Mouse (Mus musculus): ENCODE measurements at regions not wholly inside any gene's neighbourhood (a gene's known extent, or its start where the extent isn't known, plus 50 kb on each side); places are given as distances from the start of the nearest gene placed in this dataset.

DNA sequence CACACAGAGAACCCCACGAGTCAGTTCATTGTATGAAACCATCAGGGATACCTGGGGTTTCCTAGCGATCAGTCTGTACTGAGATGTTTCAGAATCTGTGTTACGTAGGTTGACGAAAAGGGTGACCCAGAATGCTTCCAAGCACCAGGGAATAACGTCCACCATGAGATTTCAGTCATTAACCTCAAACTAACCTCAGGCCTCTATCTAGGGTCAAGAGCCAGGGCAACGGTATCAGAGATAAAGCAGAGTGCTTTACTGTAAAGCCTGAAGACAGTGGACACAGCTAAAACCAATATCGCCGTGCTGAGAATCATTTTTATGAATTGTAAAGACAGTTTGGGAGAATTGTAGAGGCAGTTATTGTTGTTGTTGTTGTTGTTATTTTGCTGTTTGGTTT, 52.9 kb upstream of the Errfi1 start:
- H3K4me3 ChIP-seq: no peak overlapping the region
- H3K27me3 ChIP-seq (ENCODE audit: control insufficient read depth, insufficient read depth, insufficient read length): no peaks in the 10 kb centered on the region
- no peak overlapping the region for H3K4me2 ChIP-seq (ENCODE audit: low read depth)
- TF ChIP-seq POLR2AphosphoS2 (IDR thresholded peaks at IDR 0.05; ENCODE audit: insufficient read length, low read depth): no peak
- no peak for TF ChIP-seq TCF3 (IDR thresholded peaks at IDR 0.05; ENCODE audit: insufficient read length, low read depth)
- TF ChIP-seq CEBPB (IDR thresholded peaks at IDR 0.05; ENCODE audit: insufficient read depth, poor library complexity, severe bottlenecking): no peak
- TF ChIP-seq E2F4 (IDR thresholded peaks at IDR 0.05; ENCODE audit: insufficient read depth): no peak
- TF ChIP-seq MYOD1 (IDR thresholded peaks at IDR 0.05; ENCODE audit: control insufficient read depth in 1 of 3, insufficient read length in 2 of 3, low read depth in 2 of 3): no peak
- no peak for TF ChIP-seq TCF12 (IDR thresholded peaks at IDR 0.05; ENCODE audit: insufficient read depth, poor library complexity, severe bottlenecking)
- TF ChIP-seq USF1 (IDR thresholded peaks at IDR 0.05; ENCODE audit: low read depth): no peak
- TF ChIP-seq POLR2A (IDR thresholded peaks at IDR 0.05; ENCODE audit: insufficient read length, low read depth): no peak
- no peak for TF ChIP-seq SRF (IDR thresholded peaks at IDR 0.05; ENCODE audit: control insufficient read depth, insufficient read length, low read depth)
- TF ChIP-seq REST (IDR thresholded peaks at IDR 0.05; ENCODE audit: insufficient read depth, insufficient read length): no peak
- H3K79me2 ChIP-seq (ENCODE audit: control insufficient read depth, insufficient read depth): no peaks in the 10 kb centered on the region
- no peak overlapping the region for H3ac ChIP-seq (ENCODE audit: control insufficient read depth, insufficient read length)
- no peaks in the 10 kb centered on the region for H3K36me3 ChIP-seq (ENCODE audit: control insufficient read depth, insufficient read depth)

DNA sequence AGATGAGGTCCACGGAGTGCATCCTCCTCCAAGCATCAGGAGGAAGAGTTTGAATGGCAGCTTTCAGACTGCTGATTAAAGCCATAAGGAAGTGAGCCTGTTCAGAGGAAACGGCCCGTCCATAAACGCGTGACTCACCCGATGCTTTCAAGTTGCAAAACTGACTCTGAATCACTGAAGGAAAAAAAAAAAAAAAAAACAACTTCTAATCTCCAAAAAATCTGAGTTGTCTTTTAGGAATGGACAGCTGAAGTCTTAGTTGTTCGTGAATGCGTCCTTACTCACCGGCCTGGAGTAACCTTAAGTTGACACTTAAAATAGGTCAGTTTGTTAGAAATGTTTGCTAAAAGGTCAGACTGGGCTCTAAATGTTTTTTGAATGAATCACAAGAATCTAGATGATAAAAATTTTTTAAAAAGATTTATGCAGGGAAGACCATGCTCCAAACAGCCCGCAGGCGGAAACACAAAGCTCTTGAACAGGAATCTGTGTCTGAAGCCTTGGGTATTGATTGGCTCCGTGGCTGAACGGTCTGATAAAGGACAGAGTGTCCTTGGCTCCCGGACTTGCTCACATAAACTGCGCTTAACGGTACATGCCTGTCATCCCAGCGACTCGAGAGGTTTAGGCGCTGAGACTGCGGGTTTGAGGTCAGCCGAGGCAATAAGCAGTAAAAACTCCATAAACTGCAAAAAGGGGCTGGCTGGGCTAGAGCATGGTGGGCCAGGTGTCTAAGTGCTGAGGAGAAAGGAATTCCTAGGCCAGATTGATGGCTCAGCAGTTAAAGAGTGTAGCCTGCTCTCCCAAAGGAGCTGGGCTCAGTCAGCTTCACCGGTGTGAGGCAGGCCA, 53.9 kb upstream of the Errfi1 start:
- Histone ChIP-seq H3K36me3 (ENCODE audit: control insufficient read depth, insufficient read depth) (no peaks in the 10 kb centered on the region), H3K4me2 (ENCODE audit: low read depth) (peak overlapping the region; percentile 88), H3K79me2 (ENCODE audit: control insufficient read depth, insufficient read depth) (no peaks in the 10 kb centered on the region), H3K4me3 (peak overlapping the region; percentile 4), H3K27me3 (ENCODE audit: control insufficient read depth, insufficient read depth, insufficient read length) (no peaks in the 10 kb centered on the region), H3ac (ENCODE audit: control insufficient read depth, insufficient read length) (no peak overlapping the region)
- TF ChIP-seq SRF (IDR thresholded peaks at IDR 0.05; ENCODE audit: control insufficient read depth, insufficient read length, low read depth) (no peak), MYOG (IDR thresholded peaks at IDR 0.05; ENCODE audit: control insufficient read depth in 1 of 3, insufficient read depth in 1 of 3, insufficient read length in 2 of 3, low read depth in 2 of 3) (peak in 1 of 3 experiments; percentile 59), E2F4 (IDR thresholded peaks at IDR 0.05; ENCODE audit: insufficient read depth) (no peak), POLR2A (IDR thresholded peaks at IDR 0.05; ENCODE audit: insufficient read length, low read depth) (no peak), MAX (IDR thresholded peaks at IDR 0.05; ENCODE audit: low read depth) (no peak), USF1 (IDR thresholded peaks at IDR 0.05; ENCODE audit: low read depth) (no peak), TCF3 (IDR thresholded peaks at IDR 0.05; ENCODE audit: insufficient read length, low read depth) (no peak), REST (IDR thresholded peaks at IDR 0.05; ENCODE audit: insufficient read depth, insufficient read length) (no peak), POLR2AphosphoS2 (IDR thresholded peaks at IDR 0.05; ENCODE audit: insufficient read length, low read depth) (no peak), TCF12 (IDR thresholded peaks at IDR 0.05; ENCODE audit: insufficient read depth, poor library complexity, severe bottlenecking) (peak; percentile 49), CEBPB (IDR thresholded peaks at IDR 0.05; ENCODE audit: insufficient read depth, poor library complexity, severe bottlenecking) (peak; percentile 92), MYOD1 (IDR thresholded peaks at IDR 0.05; ENCODE audit: control insufficient read depth in 1 of 3, insufficient read length in 2 of 3, low read depth in 2 of 3) (peak in 2 of 3 experiments; percentile 40 to 50)

DNA sequence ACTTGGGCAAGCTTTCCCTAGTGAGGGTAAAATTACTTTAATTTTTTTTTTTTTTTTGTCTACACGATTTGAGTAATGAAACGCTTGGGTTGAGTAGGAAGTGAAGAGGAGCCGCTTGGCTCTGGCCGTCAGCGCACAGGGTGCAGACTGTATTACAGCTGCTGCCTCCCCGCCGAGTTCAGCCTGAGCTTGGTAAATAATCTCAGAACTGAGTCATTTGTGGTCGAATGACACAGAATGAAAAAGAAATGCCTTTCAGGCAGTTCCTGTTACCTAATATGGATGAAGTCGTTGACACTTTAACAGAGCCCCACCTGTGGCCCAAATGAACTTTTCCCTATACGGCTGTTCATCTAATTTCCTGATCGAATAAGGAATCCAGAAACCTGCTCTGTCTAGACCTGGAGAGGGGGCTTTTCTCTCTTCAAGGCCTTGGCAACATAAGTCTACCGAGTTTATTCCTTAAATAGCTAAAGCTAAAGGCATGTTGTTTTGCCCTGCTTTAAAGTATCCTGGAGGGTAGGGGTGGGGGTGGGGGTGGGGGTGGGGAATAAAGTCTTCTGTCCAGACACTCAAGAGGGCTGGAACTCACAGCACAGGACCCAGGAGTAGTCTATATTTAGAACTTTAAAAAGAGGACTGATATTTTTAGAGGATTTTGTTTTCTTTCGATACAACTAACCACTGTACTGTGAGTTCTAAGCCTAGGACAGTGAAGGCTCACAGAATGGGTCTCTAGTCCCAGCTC, 54.8 kb upstream of the Errfi1 start:
- Histone ChIP-seq H3K4me2 (ENCODE audit: low read depth) (peak overlapping the region; percentile 88), H3K36me3 (ENCODE audit: control insufficient read depth, insufficient read depth) (no peaks in the 10 kb centered on the region), H3K4me3 (peak overlapping the region; percentile 4), H3K79me2 (ENCODE audit: control insufficient read depth, insufficient read depth) (no peaks in the 10 kb centered on the region), H3K27me3 (ENCODE audit: control insufficient read depth, insufficient read depth, insufficient read length) (no peaks in the 10 kb centered on the region), H3ac (ENCODE audit: control insufficient read depth, insufficient read length) (no peak overlapping the region)
- TF ChIP-seq CEBPB (IDR thresholded peaks at IDR 0.05; ENCODE audit: insufficient read depth, poor library complexity, severe bottlenecking): no peak
- TF ChIP-seq REST (IDR thresholded peaks at IDR 0.05; ENCODE audit: insufficient read depth, insufficient read length): no peak
- TF ChIP-seq POLR2A (IDR thresholded peaks at IDR 0.05; ENCODE audit: insufficient read length, low read depth): peak; percentile 39
- TF ChIP-seq E2F4 (IDR thresholded peaks at IDR 0.05; ENCODE audit: insufficient read depth): no peak
- peak; percentile 39 to 87 (median 76) for TF ChIP-seq MYOG (IDR thresholded peaks at IDR 0.05; ENCODE audit: control insufficient read depth in 1 of 3, insufficient read depth in 1 of 3, insufficient read length in 2 of 3, low read depth in 2 of 3)
- TF ChIP-seq SRF (IDR thresholded peaks at IDR 0.05; ENCODE audit: control insufficient read depth, insufficient read length, low read depth): peak; percentile 96
- TF ChIP-seq TCF12 (IDR thresholded peaks at IDR 0.05; ENCODE audit: insufficient read depth, poor library complexity, severe bottlenecking): peak; percentile 57
- TF ChIP-seq MYOD1 (IDR thresholded peaks at IDR 0.05; ENCODE audit: control insufficient read depth in 1 of 3, insufficient read length in 2 of 3, low read depth in 2 of 3): peak; percentile 31 to 95 (median 91)
- TF ChIP-seq USF1 (IDR thresholded peaks at IDR 0.05; ENCODE audit: low read depth): no peak
- no peak for TF ChIP-seq POLR2AphosphoS2 (IDR thresholded peaks at IDR 0.05; ENCODE audit: insufficient read length, low read depth)
- TF ChIP-seq MAX (IDR thresholded peaks at IDR 0.05; ENCODE audit: low read depth): no peak
- peak; percentile 74 for TF ChIP-seq TCF3 (IDR thresholded peaks at IDR 0.05; ENCODE audit: insufficient read length, low read depth)

DNA sequence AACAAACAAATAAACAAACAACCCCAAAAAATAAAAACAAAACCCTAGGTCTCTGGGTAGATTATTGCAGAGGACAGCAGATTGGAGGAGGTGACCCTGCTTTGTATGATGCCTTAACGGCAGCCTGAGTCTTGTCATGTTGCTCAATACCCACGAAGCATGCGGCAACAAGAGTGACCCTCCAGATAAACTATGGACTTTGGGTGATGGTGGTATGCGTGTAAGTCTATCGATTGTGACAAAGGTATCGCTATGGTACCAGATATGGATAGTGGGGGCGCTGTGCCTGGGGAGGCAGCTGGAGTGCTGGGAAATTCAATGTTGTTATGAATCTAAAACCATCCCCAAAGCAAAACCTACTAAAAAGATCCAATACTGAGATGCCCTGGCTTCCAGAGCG, 55.4 kb upstream of the Errfi1 start:
- Histone ChIP-seq H3K4me2 (ENCODE audit: low read depth) (peak overlapping the region; percentile 88), H3K4me3 (no peak overlapping the region), H3ac (ENCODE audit: control insufficient read depth, insufficient read length) (no peak overlapping the region), H3K79me2 (ENCODE audit: control insufficient read depth, insufficient read depth) (no peaks in the 10 kb centered on the region), H3K27me3 (ENCODE audit: control insufficient read depth, insufficient read depth, insufficient read length) (no peaks in the 10 kb centered on the region), H3K36me3 (ENCODE audit: control insufficient read depth, insufficient read depth) (no peaks in the 10 kb centered on the region)
- TF ChIP-seq CEBPB (IDR thresholded peaks at IDR 0.05; ENCODE audit: insufficient read depth, poor library complexity, severe bottlenecking): 0 out of 2 replicates have a peak, but pooled peaks have one; percentile 31
- TF ChIP-seq USF1 (IDR thresholded peaks at IDR 0.05; ENCODE audit: low read depth): no peak

Measured in myocyte (in vitro differentiated cells).